Mouse (Mus musculus) small intestine, adult 2 months (tissue): ENCODE data around the gene Habp4.

Experiments
- CTCF ChIP-seq: fragments of 200-500 bp; IDR thresholded peaks from 2 replicates; pipeline ENCODE4 v1.5.1; 2012; ENCODE audit warnings: low read depth, mild to moderate bottlenecking, control low read depth, inconsistent platforms, low read length, moderate library complexity, mixed read lengths; ENCODE audit not compliant: insufficient replicate concordance, insufficient read length; ENCODE audit errors: extremely low read depth
- POLR2A ChIP-seq: fragments of 200-500 bp; IDR thresholded peaks from 2 replicates; pipeline ENCODE4 v1.6.1; 2012; ENCODE audit warnings: low read depth, mild to moderate bottlenecking, control low read depth, inconsistent platforms, low read length, moderate library complexity

GRCm38 (mm10) chr13:64155171-64155571 lies 6.5 kb upstream of the Habp4 start:
- TF ChIP-seq CTCF (no peak), POLR2A (no peak)
